Mouse (Mus musculus): ENCODE measurements at regions not wholly inside any gene's neighbourhood (a gene's known extent, or its start where the extent isn't known, plus 50 kb on each side); places are given as distances from the start of the nearest gene placed in this dataset.
"Not testable (repeated sequence)": the region's sequence is repeated elsewhere in the genome, so short reads cannot be mapped to it uniquely, and the experiment has no call there.

GRCm38 (mm10) chr1:35201083-35201879 lies 351.5 kb downstream of the Plekhb2 start:
- H3K4me3 ChIP-seq = no peak overlapping the region
- H3K9ac ChIP-seq = no peak overlapping the region
- peak overlapping the region; percentile 61 for H3K27ac ChIP-seq
- no peak overlapping the region for H3K4me2 ChIP-seq
- no peaks in the 10 kb centered on the region for H3K9me3 ChIP-seq
- peak; percentile 84 for ATAC-seq (ENCODE audit: low FRiP score)
- H3K27me3 ChIP-seq = no peaks in the 10 kb centered on the region
- H3K4me1 ChIP-seq (replicated peaks) = peaks cover 14% of the 10 kb centered on the region
- WGBS = 60% methylated on average over 7 of the region's 7 CpGs
- H3K36me3 ChIP-seq = no peaks in the 10 kb centered on the region

- H3K27ac ChIP-seq = peak overlapping the region; percentile 61
- H3K4me3 ChIP-seq = no peak overlapping the region
- H3K9me3 ChIP-seq = no peaks in the 10 kb centered on the region
- H3K27me3 ChIP-seq = no peaks in the 10 kb centered on the region
- H3K4me1 ChIP-seq (replicated peaks) = peaks cover 14% of the 10 kb centered on the region
- 68% methylated on average over 1 of the region's 1 CpGs for WGBS
- H3K9ac ChIP-seq = no peak overlapping the region
- no peak overlapping the region for H3K4me2 ChIP-seq
- ATAC-seq (ENCODE audit: low FRiP score) = peak; percentile 49
- H3K36me3 ChIP-seq = no peaks in the 10 kb centered on the region
These were observed 352.1 kb downstream of the Plekhb2 start for GRCm38 (mm10) chr1:35201880-35202220.

- Histone ChIP-seq H3K27me3 (no peaks in the 10 kb centered on the region), H3K4me1 (replicated peaks) (peaks cover 14% of the 10 kb centered on the region), H3K4me2 (no peak overlapping the region), H3K9ac (no peak overlapping the region), H3K4me3 (no peak overlapping the region), H3K9me3 (no peaks in the 10 kb centered on the region), H3K36me3 (no peaks in the 10 kb centered on the region), H3K27ac (peak overlapping the region; percentile 61; the same call in 1 of the 2 replicates)
- 72% methylated on average over 4 of the region's 4 CpGs for WGBS
- no peak for ATAC-seq (ENCODE audit: low FRiP score)
These were observed 352.8 kb downstream of the Plekhb2 start for GRCm38 (mm10) chr1:35202551-35202950.

GRCm38 (mm10) chr1:35206834-35207529 lies 357.2 kb downstream of the Plekhb2 start:
- H3K9ac ChIP-seq = no peak overlapping the region
- H3K9me3 ChIP-seq = no peaks in the 10 kb centered on the region
- H3K4me2 ChIP-seq = no peak overlapping the region
- no peak overlapping the region for H3K27ac ChIP-seq
- H3K27me3 ChIP-seq = no peaks in the 10 kb centered on the region
- ATAC-seq (ENCODE audit: low FRiP score) = no peak
- no peaks in the 10 kb centered on the region for H3K36me3 ChIP-seq
- no peak overlapping the region for H3K4me3 ChIP-seq
- H3K4me1 ChIP-seq (replicated peaks) = peaks cover under 1% of the 10 kb centered on the region; the same call in 1 of the 2 replicates
- WGBS = 84% methylated on average over 11 of the region's 11 CpGs

- no peak overlapping the region for H3K27ac ChIP-seq
- no peak overlapping the region for H3K4me2 ChIP-seq
- ATAC-seq (ENCODE audit: low FRiP score) = peak; percentile 79
- no peaks in the 10 kb centered on the region for H3K9me3 ChIP-seq
- H3K36me3 ChIP-seq = no peaks in the 10 kb centered on the region
- no peaks in the 10 kb centered on the region for H3K27me3 ChIP-seq
- H3K4me3 ChIP-seq = no peak overlapping the region
- peaks cover 10% of the 10 kb centered on the region; the same call in 1 of the 2 replicates for H3K4me1 ChIP-seq (replicated peaks)
- no peak overlapping the region for H3K9ac ChIP-seq
- 63% methylated on average over 13 of the region's 13 CpGs for WGBS
These were observed 362.5 kb downstream of the Plekhb2 start for GRCm38 (mm10) chr1:35212111-35212891.

GRCm38 (mm10) chr1:35213875-35214274 lies 364.1 kb downstream of the Plekhb2 start:
- ATAC-seq (ENCODE audit: low FRiP score) = no peak
- Histone ChIP-seq H3K4me3 (no peak overlapping the region), H3K4me1 (replicated peaks) (peaks cover 10% of the 10 kb centered on the region; the same call in 1 of the 2 replicates), H3K9me3 (no peaks in the 10 kb centered on the region), H3K4me2 (no peak overlapping the region), H3K27ac (no peak overlapping the region), H3K9ac (no peak overlapping the region), H3K27me3 (no peaks in the 10 kb centered on the region), H3K36me3 (no peaks in the 10 kb centered on the region)
- 76% methylated on average over 10 of the region's 10 CpGs for WGBS

GRCm38 (mm10) chr1:35216411-35216810 lies 366.6 kb downstream of the Plekhb2 start:
- Histone ChIP-seq H3K36me3 (no peaks in the 10 kb centered on the region), H3K9me3 (no peaks in the 10 kb centered on the region), H3K4me1 (replicated peaks) (peaks cover 10% of the 10 kb centered on the region; the same call in 1 of the 2 replicates), H3K4me2 (no peak overlapping the region), H3K4me3 (no peak overlapping the region), H3K27me3 (no peaks in the 10 kb centered on the region), H3K27ac (no peak overlapping the region), H3K9ac (no peak overlapping the region)
- 89% methylated on average over 8 of the region's 8 CpGs for WGBS
- ATAC-seq (ENCODE audit: low FRiP score) = no peak

- H3K9ac ChIP-seq; H3K27me3 ChIP-seq; H3K36me3 ChIP-seq; H3K4me2 ChIP-seq; H3K9me3 ChIP-seq; H3K4me3 ChIP-seq; ATAC-seq (ENCODE audit: low FRiP score); H3K4me1 ChIP-seq (replicated peaks); H3K27ac ChIP-seq: not testable (repeated sequence)
- 85% methylated on average over 6 of the region's 6 CpGs for WGBS
These were observed 370.4 kb downstream of the Plekhb2 start for GRCm38 (mm10) chr1:35220215-35220614.

- Histone ChIP-seq H3K27me3 (no peaks in the 10 kb centered on the region), H3K36me3 (no peaks in the 10 kb centered on the region), H3K4me3 (no peak overlapping the region), H3K9ac (no peak overlapping the region), H3K9me3 (no peaks in the 10 kb centered on the region), H3K4me2 (no peak overlapping the region), H3K4me1 (replicated peaks) (no peaks in the 10 kb centered on the region), H3K27ac (no peak overlapping the region)
- no peak for ATAC-seq (ENCODE audit: low FRiP score)
- WGBS = 84% methylated on average over 9 of the region's 9 CpGs
These were observed 371.0 kb downstream of the Plekhb2 start for GRCm38 (mm10) chr1:35220751-35221150.

GRCm38 (mm10) chr1:35232592-35232991 lies 382.8 kb downstream of the Plekhb2 start:
- peaks cover 4% of the 10 kb centered on the region for H3K4me1 ChIP-seq (replicated peaks)
- H3K4me2 ChIP-seq = no peak overlapping the region
- no peaks in the 10 kb centered on the region for H3K9me3 ChIP-seq
- H3K27ac ChIP-seq = peak overlapping the region; percentile 45; the same call in 1 of the 2 replicates
- 18% methylated on average over 2 of the region's 2 CpGs for WGBS
- no peak overlapping the region for H3K9ac ChIP-seq
- no peaks in the 10 kb centered on the region for H3K27me3 ChIP-seq
- ATAC-seq (ENCODE audit: low FRiP score) = no peak
- no peaks in the 10 kb centered on the region for H3K36me3 ChIP-seq
- no peak overlapping the region for H3K4me3 ChIP-seq

GRCm38 (mm10) chr1:35238139-35238538 lies 388.4 kb downstream of the Plekhb2 start:
- Histone ChIP-seq H3K9ac (no peak overlapping the region), H3K4me3 (no peak overlapping the region), H3K4me1 (replicated peaks) (peaks cover 13% of the 10 kb centered on the region), H3K36me3 (no peaks in the 10 kb centered on the region), H3K9me3 (no peaks in the 10 kb centered on the region), H3K27me3 (no peaks in the 10 kb centered on the region), H3K4me2 (no peak overlapping the region), H3K27ac (no peak overlapping the region)
- no peak for ATAC-seq (ENCODE audit: low FRiP score)

GRCm38 (mm10) chr1:35242849-35243248 lies 393.1 kb downstream of the Plekhb2 start:
- peak; percentile 52 for ATAC-seq (ENCODE audit: low FRiP score)

More at GRCm38 (mm10) chr1:35242849-35243248, 393.1 kb downstream of the Plekhb2 start:
- WGBS = 36% methylated on average over 6 of the region's 6 CpGs
- Histone ChIP-seq H3K9me3 (no peaks in the 10 kb centered on the region), H3K36me3 (no peaks in the 10 kb centered on the region), H3K4me2 (peak overlapping the region; percentile 36), H3K4me3 (no peak overlapping the region), H3K27ac (peak overlapping the region; percentile 72), H3K9ac (no peak overlapping the region), H3K4me1 (replicated peaks) (peaks cover 22% of the 10 kb centered on the region), H3K27me3 (no peaks in the 10 kb centered on the region)

All from hindbrain, embryonic 13.5 days (tissue).